Mouse (Mus musculus) midbrain, postnatal 0 days (tissue): Measurements from ENCODE around the gene Slc26a6. TPM values are rescaled to one million over a fixed set of nuclear protein-coding genes. Genes with fewer than 3 reads are reported as not detected.

Source experiments
- ATAC-seq: fragments of 200-750 bp; cut with Nextera tagmentation; 2 replicates; pipeline ENCODE4 v1.8.0; 2017; ENCODE audit warnings: moderate number of reproducible peaks, mild to moderate bottlenecking, moderate TSS enrichment, moderate library complexity; ENCODE audit not compliant: low FRiP score
- DNase-seq: peaks from one replicate; pipeline ENCODE4 v3.0.0-alpha.2; 2015; ENCODE audit warnings: low spot score
- H3K27ac ChIP-seq: fragments of 300-500 bp; sonication (generic); 2 replicates; pipeline ENCODE4 v1.5.1; 2014; ENCODE audit warnings: low read depth, mild to moderate bottlenecking, low read length, mixed read lengths
- H3K27me3 ChIP-seq: fragments of 300-500 bp; sonication (generic); 2 replicates; pipeline ENCODE4 v1.6.1; 2014; ENCODE audit warnings: low read length, control low read depth, mixed read lengths; ENCODE audit not compliant: insufficient read depth
- H3K36me3 ChIP-seq: fragments of 300-500 bp; sonication (generic); 2 replicates; pipeline ENCODE4 v1.6.1; 2014; ENCODE audit warnings: low read length, control low read depth, mixed read lengths; ENCODE audit not compliant: insufficient read depth
- H3K4me1 ChIP-seq: fragments of 300-500 bp; sonication (generic); 2 replicates; pipeline ENCODE4 v1.6.1; 2014; ENCODE audit warnings: mild to moderate bottlenecking, control low read depth, antibody characterized with exemption, low read length, mixed read lengths; ENCODE audit not compliant: insufficient read depth
- H3K4me2 ChIP-seq: fragments of 300-500 bp; sonication (generic); 2 replicates; pipeline ENCODE4 v1.6.1; 2014; ENCODE audit warnings: low read depth, mild to moderate bottlenecking, low read length, mixed read lengths; ENCODE audit not compliant: poor library complexity, severe bottlenecking
- H3K4me3 ChIP-seq: fragments of 300-500 bp; sonication (generic); 2 replicates; pipeline ENCODE4 v1.5.1; 2014; ENCODE audit warnings: low read depth, mild to moderate bottlenecking, low read length, moderate library complexity
- H3K9ac ChIP-seq: fragments of 300-500 bp; sonication (generic); replicated peaks from 2 replicates; pipeline ENCODE4 v1.6.1; 2014; ENCODE audit warnings: mild to moderate bottlenecking, low read length, moderate library complexity, mixed read lengths; ENCODE audit not compliant: poor library complexity, severe bottlenecking
- H3K9me3 ChIP-seq: fragments of 300-500 bp; sonication (generic); 2 replicates; pipeline ENCODE4 v1.6.1; 2016; ENCODE audit warnings: low read length, control low read depth
- CTCF ChIP-seq: IDR thresholded peaks from 2 replicates; pipeline ENCODE4 v1.5.1; 2016; ENCODE audit warnings: antibody characterized with exemption, mild to moderate bottlenecking
- WGBS: fragments of 180-500 bp; shearing (Covaris S2); extraction: QIAGEN DNeasy Blood & Tissue Kit; methylation state at CpG from one replicate; pipeline ENCODE4 v1.1.7; 2014; 5-methylcytosine and 5-hydroxymethylcytosine counted together
- microRNA-seq: library from miRNA; unstranded; fragments of <30 nt; microRNA quantifications from one replicate; pipeline ENCODE4, GENCODE M21; 2016; ENCODE audit warnings: borderline number of aligned reads
- polyA plus RNA-seq: library from polyadenylated mRNA; unstranded; fragments of >200 nt; fragmentation: Nextera tagmentation; extraction: Ambion mirVana; gene quantifications from 2 replicates; pipeline ENCODE4 v1.2.1, GENCODE M21; 2015
- total RNA-seq: library from RNA; depleted of rRNA; stranded (reverse); fragments of >200 nt; gene quantifications from 2 replicates; pipeline ENCODE4 v1.2.3, GENCODE M21; 2014; rRNA removed

The Slc26a6 gene
- total and polyA plus RNA-seq, 2 experiments from 2014 or later: 20.2 to 24.6 TPM

GRCm38 (mm10) chr9:108953081-108953636 lies 100.1 kb downstream of the Slc26a6 start, which contains the start of gene Col7a1:
Col7a1 (plus strand) TSS chr9:108953586.
- ATAC-seq (no peak), DNase-seq (no peak)
- no peak within 1 kb of the TSS for H3K4me3 ChIP-seq
- 7% methylated on average over 15 of the region's 15 CpGs for WGBS
- no peaks in the 10 kb centered on the region for H3K9me3 ChIP-seq
- peaks cover 23% of the 10 kb centered on the region for H3K36me3 ChIP-seq
- H3K27ac ChIP-seq: no peak within 1 kb of the TSS
- peaks cover 15% of the 10 kb centered on the region for H3K27me3 ChIP-seq
- TF ChIP-seq CTCF: no peak
- no peaks in the 10 kb centered on the region for H3K4me1 ChIP-seq
- no peak within 1 kb of the TSS for H3K4me2 ChIP-seq
- H3K9ac ChIP-seq: no peak within 1 kb of the TSS

GRCm38 (mm10) chr9:108955241-108955640 lies 102.2 kb downstream of the Slc26a6 start:
- DNase-seq: no peak
- H3K9me3 ChIP-seq: no peaks in the 10 kb centered on the region
- no peaks in the 10 kb centered on the region for H3K4me1 ChIP-seq
- 91% methylated on average over 11 of the region's 11 CpGs for WGBS
- no peak overlapping the region for H3K4me2 ChIP-seq
- H3K4me3 ChIP-seq: no peak overlapping the region
- peaks cover 15% of the 10 kb centered on the region for H3K27me3 ChIP-seq
- H3K9ac ChIP-seq: no peak overlapping the region
- ATAC-seq: no peak
- TF ChIP-seq CTCF: no peak
- peaks cover 2% of the 10 kb centered on the region for H3K36me3 ChIP-seq
- H3K27ac ChIP-seq: no peak overlapping the region

- no peak for ATAC-seq
- 90% methylated on average over 11 of the region's 11 CpGs for WGBS
Measured at GRCm38 (mm10) chr9:108955846-108956245, 102.8 kb downstream of the Slc26a6 start.

More at GRCm38 (mm10) chr9:108955846-108956245, 102.8 kb downstream of the Slc26a6 start:
- H3K27ac ChIP-seq: no peak overlapping the region
- H3K36me3 ChIP-seq: no peaks in the 10 kb centered on the region
- peaks cover 15% of the 10 kb centered on the region for H3K27me3 ChIP-seq
- no peak for DNase-seq
- H3K4me2 ChIP-seq: no peak overlapping the region
- no peaks in the 10 kb centered on the region for H3K4me1 ChIP-seq
- H3K9me3 ChIP-seq: no peaks in the 10 kb centered on the region
- no peak overlapping the region for H3K4me3 ChIP-seq
- TF ChIP-seq CTCF: no peak
- H3K9ac ChIP-seq: no peak overlapping the region

Small RNAs within 50 kb of the gene (microRNA-seq; reads per million reads assigned to microRNA genes)
- gene Gm23156: not detected

Other genes with a start within 250 kb of the Slc26a6 start
- gene Arih2, start 203.9 kb upstream of the Slc26a6 start, total RNA-seq: 43.1 and 61.9 TPM in 2 replicates
- 36.7 and 37.3 TPM in 2 replicates for gene Arih2, start 203.9 kb upstream of the Slc26a6 start, polyA plus RNA-seq
- gene Slc25a20, start 191.2 kb upstream of the Slc26a6 start, total RNA-seq: 32.5 and 50.8 TPM in 2 replicates
- 44.4 and 45.4 TPM in 2 replicates for gene Slc25a20, start 191.2 kb upstream of the Slc26a6 start, polyA plus RNA-seq
- gene Prkar2a, start 164.0 kb upstream of the Slc26a6 start, total RNA-seq: 107 and 137 TPM in 2 replicates
- gene Prkar2a, start 164.0 kb upstream of the Slc26a6 start, polyA plus RNA-seq: 44.8 and 49.7 TPM in 2 replicates
- 126 and 138 TPM in 2 replicates for gene Ip6k2, start 69.5 kb upstream of the Slc26a6 start, total RNA-seq
- 228 and 230 TPM in 2 replicates for gene Ip6k2, start 69.5 kb upstream of the Slc26a6 start, polyA plus RNA-seq
- gene Nckipsd, start 44.9 kb upstream of the Slc26a6 start, total RNA-seq: 30.1 and 83.4 TPM in 2 replicates
- 25.7 and 32.5 TPM in 2 replicates for gene Nckipsd, start 44.9 kb upstream of the Slc26a6 start, polyA plus RNA-seq
- gene Celsr3, start 27.0 kb upstream of the Slc26a6 start, total RNA-seq: 61.7 and 76.3 TPM in 2 replicates
- gene Celsr3, start 27.0 kb upstream of the Slc26a6 start, polyA plus RNA-seq: 7.2 and 7.4 TPM in 2 replicates
- 0.88 and 1.6 TPM in 2 replicates for gene Tmem89, start 61.3 kb downstream of the Slc26a6 start, total RNA-seq
- 0.18 and 0.21 TPM in 2 replicates for gene Tmem89, start 61.3 kb downstream of the Slc26a6 start, polyA plus RNA-seq
- 407 and 456 TPM in 2 replicates for gene Uqcrc1, start 83.3 kb downstream of the Slc26a6 start, total RNA-seq
- 522 and 562 TPM in 2 replicates for gene Uqcrc1, start 83.3 kb downstream of the Slc26a6 start, polyA plus RNA-seq
- 1.7 and 4.5 TPM in 2 replicates for gene Col7a1, start 100.3 kb downstream of the Slc26a6 start, total RNA-seq
- gene Col7a1, start 100.3 kb downstream of the Slc26a6 start, polyA plus RNA-seq: 0.71 and 1.5 TPM in 2 replicates
- gene Ucn2, start 132.7 kb downstream of the Slc26a6 start, total RNA-seq: not detected in 2 replicates
- not detected in 2 replicates for gene Ucn2, start 132.7 kb downstream of the Slc26a6 start, polyA plus RNA-seq
- 46.1 and 51.7 TPM in 2 replicates for gene Pfkfb4, start 138.5 kb downstream of the Slc26a6 start, total RNA-seq
- 24.1 and 28.6 TPM in 2 replicates for gene Pfkfb4, start 138.5 kb downstream of the Slc26a6 start, polyA plus RNA-seq
- 79.7 and 80.6 TPM in 2 replicates for gene Shisa5, start 185.3 kb downstream of the Slc26a6 start, total RNA-seq
- gene Shisa5, start 185.3 kb downstream of the Slc26a6 start, polyA plus RNA-seq: 75.0 and 89.3 TPM in 2 replicates
- 22.5 and 28.1 TPM in 2 replicates for gene Trex1, start 206.5 kb downstream of the Slc26a6 start, total RNA-seq
- 14.8 and 18.6 TPM in 2 replicates for gene Trex1, start 206.5 kb downstream of the Slc26a6 start, polyA plus RNA-seq
- 34.7 and 35.1 TPM in 2 replicates for gene Atrip, start 220.8 kb downstream of the Slc26a6 start, total RNA-seq
- gene Atrip, start 220.8 kb downstream of the Slc26a6 start, polyA plus RNA-seq: 32.9 and 34.7 TPM in 2 replicates
- gene Ccdc51, start 229.2 kb downstream of the Slc26a6 start, total RNA-seq: 6.9 and 7.4 TPM in 2 replicates
- 4.8 and 7.1 TPM in 2 replicates for gene Ccdc51, start 229.2 kb downstream of the Slc26a6 start, polyA plus RNA-seq
- 129 and 162 TPM in 2 replicates for gene Tma7, start 229.3 kb downstream of the Slc26a6 start, total RNA-seq
- gene Tma7, start 229.3 kb downstream of the Slc26a6 start, polyA plus RNA-seq: 766 and 825 TPM in 2 replicates
- 64.8 and 73.2 TPM in 2 replicates for gene Plxnb1, start 242.1 kb downstream of the Slc26a6 start, total RNA-seq
- gene Plxnb1, start 242.1 kb downstream of the Slc26a6 start, polyA plus RNA-seq: 10.2 and 11.1 TPM in 2 replicates